Mouse (Mus musculus): ENCODE results near the gene Map6d1. TPM values are rescaled to one million over a fixed set of nuclear protein-coding genes. Genes with fewer than 3 reads are reported as not detected.

Gene Map6d1
- 0.04 and 0.27 TPM in 2 replicates for polyA plus RNA-seq (2012; rRNA removed; ENCODE audit: low replicate concordance)

DNA sequence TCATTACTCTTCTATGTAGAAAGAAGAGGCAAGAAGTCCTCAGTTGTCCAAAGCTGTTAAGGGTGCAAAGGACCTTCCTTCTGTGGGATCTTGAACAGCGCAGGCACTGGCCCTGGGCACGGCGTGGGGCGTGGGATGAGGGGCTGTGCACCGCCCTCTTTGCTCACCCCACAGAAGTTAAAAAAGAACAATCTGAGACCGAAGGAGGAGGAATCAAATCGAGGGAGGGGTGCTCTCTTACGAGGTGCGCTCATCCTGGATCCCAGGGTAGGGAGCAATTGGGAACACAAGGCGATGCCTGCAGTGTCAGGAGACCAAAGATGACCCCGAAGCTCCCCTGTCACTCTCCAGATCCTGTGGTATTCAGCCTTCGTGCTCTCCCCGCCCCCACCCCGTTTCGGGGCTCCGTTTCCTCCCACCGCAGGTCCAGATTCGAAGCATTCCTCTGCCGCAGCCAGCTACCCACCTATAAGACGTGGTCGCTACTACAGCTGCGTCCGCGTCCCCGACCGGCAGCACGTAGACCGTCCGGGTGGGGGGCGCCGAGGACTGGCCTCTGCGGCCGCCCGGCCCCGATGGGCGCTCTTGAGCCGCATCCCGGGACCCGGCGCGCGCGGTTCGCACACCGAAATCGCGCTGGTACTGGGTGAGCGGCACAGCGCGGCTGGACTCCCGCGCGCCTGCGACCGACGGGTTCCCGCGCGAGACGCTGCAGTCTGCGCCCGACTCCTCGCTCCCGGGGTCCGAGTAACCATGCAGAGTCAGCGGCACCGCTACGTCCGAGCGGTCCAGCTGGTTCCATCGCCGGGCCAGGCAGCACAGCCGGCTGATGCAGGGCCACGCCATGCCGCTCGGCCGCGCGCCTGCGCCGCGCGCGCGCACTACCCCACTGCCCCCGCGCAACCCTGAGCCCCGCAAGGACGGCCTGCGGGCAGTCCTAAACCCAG is at the start of gene Map6d1:
Map6d1 (minus strand) TSS at position 891 of the 947 bp plus-strand sequence.

Other genes with a start within 250 kb of the Map6d1 start
- gene Klhl24, start 143.8 kb downstream of the Map6d1 start, polyA plus RNA-seq (2012; rRNA removed; ENCODE audit: low replicate concordance) = 21.4 and 26.5 TPM in 2 replicates
- gene Yeats2, start 100.3 kb downstream of the Map6d1 start, polyA plus RNA-seq (2012; rRNA removed; ENCODE audit: low replicate concordance) = 20.9 and 52.2 TPM in 2 replicates
- 43.3 and 52.2 TPM in 2 replicates for gene Parl, start 61.0 kb upstream of the Map6d1 start, polyA plus RNA-seq (2012; rRNA removed; ENCODE audit: low replicate concordance)
- 1.7 and 4.1 TPM in 2 replicates for gene Cyp2ab1, start 84.0 kb upstream of the Map6d1 start, polyA plus RNA-seq (2012; rRNA removed; ENCODE audit: low replicate concordance)
- gene Abcc5, start 185.0 kb upstream of the Map6d1 start, polyA plus RNA-seq (2012; rRNA removed; ENCODE audit: low replicate concordance) = 158 and 202 TPM in 2 replicates